Mouse (Mus musculus): ENCODE measurements around the gene Smim20. TPM values are rescaled to one million over a fixed set of nuclear protein-coding genes. Genes with fewer than 3 reads are reported as not detected.

The Smim20 gene
- polyA plus RNA-seq, 1 experiment, result 71.2 TPM

GRCm38 (mm10) chr5:53264061-53264460, 2.8 kb upstream of the Smim20 start:
- 58% methylated on average over 5 of the region's 5 CpGs for WGBS
- DNase-seq (ENCODE audit: low read depth, low spot score), result no peak

- DNase-seq (ENCODE audit: low read depth, low spot score), result no peak
- 92% methylated on average over 12 of the region's 12 CpGs for WGBS
Measured at GRCm38 (mm10) chr5:53265740-53266139, 1.1 kb upstream of the Smim20 start.

- 87% methylated on average over 4 of the region's 4 CpGs for WGBS
- no peak for DNase-seq (ENCODE audit: low read depth, low spot score)
Measured at GRCm38 (mm10) chr5:53266181-53266580, 702 bp upstream of the Smim20 start.

- 62% methylated on average over 6 of the region's 6 CpGs for WGBS
- DNase-seq (ENCODE audit: low read depth, low spot score), result no peak
Measured at GRCm38 (mm10) chr5:53268095-53268692, 1.3 kb downstream of the Smim20 start.

- no peak for DNase-seq (ENCODE audit: low read depth, low spot score)
- 94% methylated on average over 5 of the region's 5 CpGs for WGBS
Measured at GRCm38 (mm10) chr5:53269799-53270198, 2.9 kb downstream of the Smim20 start.

- WGBS, result 88% methylated on average over 13 of the region's 13 CpGs
- no peak for DNase-seq (ENCODE audit: low read depth, low spot score)
Measured at GRCm38 (mm10) chr5:53270947-53271711, 4.2 kb downstream of the Smim20 start.

GRCm38 (mm10) chr5:53272626-53273025, 5.7 kb downstream of the Smim20 start:
- DNase-seq (ENCODE audit: low read depth, low spot score), result no peak

GRCm38 (mm10) chr5:53273699-53274430, 7.0 kb downstream of the Smim20 start:
- DNase-seq (ENCODE audit: low read depth, low spot score), result no peak
- 80% methylated on average over 5 of the region's 5 CpGs for WGBS

More at GRCm38 (mm10) chr5:53272626-53273025, 5.7 kb downstream of the Smim20 start:
- 89% methylated on average over 4 of the region's 4 CpGs for WGBS

GRCm38 (mm10) chr5:53274811-53275355, 8.0 kb downstream of the Smim20 start:
- WGBS, result 59% methylated on average over 5 of the region's 5 CpGs

GRCm38 (mm10) chr5:53275376-53275775, 8.5 kb downstream of the Smim20 start:
- no peak for DNase-seq (ENCODE audit: low read depth, low spot score)
- 82% methylated on average over 3 of the region's 3 CpGs for WGBS

More at GRCm38 (mm10) chr5:53274811-53275355, 8.0 kb downstream of the Smim20 start:
- DNase-seq (ENCODE audit: low read depth, low spot score), result no peak

GRCm38 (mm10) chr5:53276470-53277022, 9.7 kb downstream of the Smim20 start:
- DNase-seq (ENCODE audit: low read depth, low spot score), result no peak
- 77% methylated on average over 5 of the region's 5 CpGs for WGBS

GRCm38 (mm10) chr5:53277716-53278263, 10.9 kb downstream of the Smim20 start:
- WGBS, result 87% methylated on average over 4 of the region's 4 CpGs
- DNase-seq (ENCODE audit: low read depth, low spot score), result no peak

GRCm38 (mm10) chr5:53279216-53279813, 12.4 kb downstream of the Smim20 start:
- DNase-seq (ENCODE audit: low read depth, low spot score), result no peak

GRCm38 (mm10) chr5:53282487-53282886, 15.6 kb downstream of the Smim20 start:
- DNase-seq (ENCODE audit: low read depth, low spot score), result no peak
- whole genome bisulfite sequencing, result 83% methylated on average over 4 of the region's 4 CpGs

More at GRCm38 (mm10) chr5:53279216-53279813, 12.4 kb downstream of the Smim20 start:
- WGBS, result 81% methylated on average over 12 of the region's 12 CpGs

GRCm38 (mm10) chr5:53286406-53286805, 19.5 kb downstream of the Smim20 start:
- 94% methylated on average over 2 of the region's 2 CpGs for WGBS
- DNase-seq (ENCODE audit: low read depth, low spot score), result no peak

GRCm38 (mm10) chr5:53289438-53289837, 22.6 kb downstream of the Smim20 start:
- WGBS, result 46% methylated on average over 9 of the region's 9 CpGs
- no peak for DNase-seq (ENCODE audit: low read depth, low spot score)

- WGBS, result 93% methylated on average over 5 of the region's 5 CpGs
- DNase-seq (ENCODE audit: low read depth, low spot score), result no peak
Measured at GRCm38 (mm10) chr5:53294627-53295026, 27.7 kb downstream of the Smim20 start.

GRCm38 (mm10) chr5:53296961-53297360, 30.1 kb downstream of the Smim20 start:
- WGBS, result 89% methylated on average over 4 of the region's 4 CpGs
- no peak for DNase-seq (ENCODE audit: low read depth, low spot score)

GRCm38 (mm10) chr5:53301496-53301895, 34.6 kb downstream of the Smim20 start:
- 79% methylated on average over 8 of the region's 8 CpGs for WGBS

More at GRCm38 (mm10) chr5:53301496-53301895, 34.6 kb downstream of the Smim20 start:
- no peak for DNase-seq (ENCODE audit: low read depth, low spot score)
